Mouse (Mus musculus) limb, embryonic 11.5 days (tissue): ENCODE data around the gene Chmp3. TPM values are rescaled to one million over a fixed set of nuclear protein-coding genes. Genes with fewer than 3 reads are reported as not detected.

Source experiments
- ATAC-seq: fragments of 200-750 bp; cut with Nextera tagmentation; 2 replicates; pipeline ENCODE4 v1.8.0; 2017; ENCODE audit warnings: low read depth; ENCODE audit not compliant: insufficient number of reproducible peaks, low FRiP score, low TSS enrichment
- DNase-seq: peaks from one replicate; pipeline ENCODE4 v3.0.0-alpha.2; 2015; ENCODE audit warnings: low spot score
- H3K27ac ChIP-seq: fragments of 300-500 bp; sonication (generic); replicated peaks from 2 replicates; pipeline ENCODE4 v1.5.1; 2014; ENCODE audit warnings: low read depth, mild to moderate bottlenecking, low read length
- H3K27me3 ChIP-seq: fragments of 300-500 bp; sonication (generic); 2 replicates; pipeline ENCODE4 v1.6.1; 2014; ENCODE audit warnings: mild to moderate bottlenecking, low read length, mixed read lengths; ENCODE audit not compliant: control insufficient read depth, insufficient read depth
- H3K36me3 ChIP-seq: fragments of 300-500 bp; sonication (generic); 2 replicates; pipeline ENCODE4 v1.6.1; 2014; ENCODE audit warnings: mild to moderate bottlenecking, low read length, moderate library complexity, mixed read lengths; ENCODE audit not compliant: control insufficient read depth, insufficient read depth
- H3K4me1 ChIP-seq: fragments of 300-500 bp; sonication (generic); 2 replicates; pipeline ENCODE4 v1.6.1; 2014; ENCODE audit warnings: low read length, mixed read lengths; ENCODE audit not compliant: control insufficient read depth, insufficient read depth
- H3K4me2 ChIP-seq: fragments of 300-500 bp; sonication (generic); 2 replicates; pipeline ENCODE4 v1.6.1; 2014; ENCODE audit warnings: low read depth, mild to moderate bottlenecking, moderate library complexity; ENCODE audit not compliant: severe bottlenecking
- H3K4me3 ChIP-seq: fragments of 300-500 bp; sonication (generic); 2 replicates; pipeline ENCODE4 v1.5.1; 2014; ENCODE audit warnings: low read depth, low read length
- H3K9ac ChIP-seq: fragments of 300-500 bp; sonication (generic); 2 replicates; pipeline ENCODE4 v1.6.1; 2014; ENCODE audit warnings: mild to moderate bottlenecking, low read length
- H3K9me3 ChIP-seq: fragments of 300-500 bp; sonication (generic); 2 replicates; pipeline ENCODE4 v1.6.1; 2016; ENCODE audit warnings: low read length; ENCODE audit not compliant: control insufficient read depth
- WGBS: fragments of 180-500 bp; shearing (Covaris S2); extraction: QIAGEN DNeasy Blood & Tissue Kit; methylation state at CpG from one replicate; pipeline ENCODE4 v1.1.7; 2014; 5-methylcytosine and 5-hydroxymethylcytosine counted together
- polyA plus RNA-seq: library from polyadenylated mRNA; unstranded; fragments of >200 nt; fragmentation: Nextera tagmentation; extraction: Ambion mirVana; gene quantifications from 2 replicates; pipeline ENCODE4 v1.2.1, GENCODE M21; 2014

Gene Chmp3
- polyA plus RNA-seq, 1 experiment from 2014 or later = 52.8 TPM

- ATAC-seq (no peak), DNase-seq (no peak)
- H3K4me3 ChIP-seq = no peak overlapping the region
- no peak overlapping the region for H3K4me2 ChIP-seq
- H3K27ac ChIP-seq = no peak overlapping the region
- 30% methylated on average over 3 of the region's 3 CpGs for WGBS
- H3K9ac ChIP-seq = no peak overlapping the region
- no peaks in the 10 kb centered on the region for H3K27me3 ChIP-seq
- no peaks in the 10 kb centered on the region for H3K9me3 ChIP-seq
- no peaks in the 10 kb centered on the region for H3K4me1 ChIP-seq
- no peaks in the 10 kb centered on the region for H3K36me3 ChIP-seq
These were observed 18.0 kb upstream of the Chmp3 start for GRCm38 (mm10) chr6:71525556-71525955.

GRCm38 (mm10) chr6:71527056-71527455, 16.5 kb upstream of the Chmp3 start:
- no peak for ATAC-seq
- Histone ChIP-seq H3K4me2 (no peak overlapping the region), H3K9ac (no peak overlapping the region), H3K9me3 (no peaks in the 10 kb centered on the region), H3K4me3 (no peak overlapping the region), H3K27me3 (no peaks in the 10 kb centered on the region), H3K27ac (no peak overlapping the region), H3K36me3 (no peaks in the 10 kb centered on the region), H3K4me1 (no peaks in the 10 kb centered on the region)
- WGBS = 89% methylated on average over 10 of the region's 10 CpGs
- DNase-seq = no peak

GRCm38 (mm10) chr6:71527826-71528225, 15.8 kb upstream of the Chmp3 start:
- no peak for DNase-seq
- Histone ChIP-seq H3K4me2 (no peak overlapping the region), H3K4me3 (no peak overlapping the region), H3K27me3 (no peaks in the 10 kb centered on the region), H3K27ac (no peak overlapping the region), H3K4me1 (no peaks in the 10 kb centered on the region), H3K9ac (no peak overlapping the region), H3K36me3 (no peaks in the 10 kb centered on the region), H3K9me3 (no peaks in the 10 kb centered on the region)
- WGBS = 89% methylated on average over 9 of the region's 9 CpGs
- ATAC-seq = no peak

GRCm38 (mm10) chr6:71530176-71530575, 13.4 kb upstream of the Chmp3 start:
- 78% methylated on average over 8 of the region's 8 CpGs for WGBS
- no peak for DNase-seq
- no peak for ATAC-seq

GRCm38 (mm10) chr6:71537286-71537685, 6.3 kb upstream of the Chmp3 start:
- Histone ChIP-seq H3K4me1 (no peaks in the 10 kb centered on the region), H3K27me3 (no peaks in the 10 kb centered on the region), H3K4me3 (no peak overlapping the region), H3K27ac (no peak overlapping the region), H3K4me2 (no peak overlapping the region), H3K36me3 (no peaks in the 10 kb centered on the region), H3K9ac (no peak overlapping the region), H3K9me3 (no peaks in the 10 kb centered on the region)
- no peak for DNase-seq
- ATAC-seq = no peak

More at GRCm38 (mm10) chr6:71530176-71530575, 13.4 kb upstream of the Chmp3 start:
- no peaks in the 10 kb centered on the region for H3K4me1 ChIP-seq
- H3K4me3 ChIP-seq = no peak overlapping the region
- no peaks in the 10 kb centered on the region for H3K36me3 ChIP-seq
- H3K27ac ChIP-seq = no peak overlapping the region
- H3K4me2 ChIP-seq = no peak overlapping the region
- no peak overlapping the region for H3K9ac ChIP-seq
- no peaks in the 10 kb centered on the region for H3K9me3 ChIP-seq
- no peaks in the 10 kb centered on the region for H3K27me3 ChIP-seq

- Histone ChIP-seq H3K4me1 (no peaks in the 10 kb centered on the region), H3K27me3 (no peaks in the 10 kb centered on the region), H3K4me3 (no peak overlapping the region), H3K9me3 (no peaks in the 10 kb centered on the region), H3K36me3 (0 out of 2 replicates have a peak, but pooled peaks cover 2% of the 10 kb centered on the region), H3K27ac (no peak overlapping the region), H3K9ac (no peak overlapping the region), H3K4me2 (no peak overlapping the region)
- WGBS = 87% methylated on average over 2 of the region's 2 CpGs
- no peak for ATAC-seq
- no peak for DNase-seq
These were observed 11.9 kb downstream of the Chmp3 start for GRCm38 (mm10) chr6:71555507-71555951.

- H3K4me1 ChIP-seq = no peaks in the 10 kb centered on the region
- no peak overlapping the region for H3K9ac ChIP-seq
- 90% methylated on average over 2 of the region's 2 CpGs for WGBS
- H3K27ac ChIP-seq = no peak overlapping the region
- no peak overlapping the region for H3K4me3 ChIP-seq
- H3K9me3 ChIP-seq = no peaks in the 10 kb centered on the region
- H3K36me3 ChIP-seq = 0 out of 2 replicates have a peak, but pooled peaks cover 5% of the 10 kb centered on the region
- H3K27me3 ChIP-seq = no peaks in the 10 kb centered on the region
- H3K4me2 ChIP-seq = no peak overlapping the region
- ATAC-seq (no peak), DNase-seq (no peak)
These were observed 13.2 kb downstream of the Chmp3 start for GRCm38 (mm10) chr6:71556826-71557225.

GRCm38 (mm10) chr6:71568616-71569015, 25.0 kb downstream of the Chmp3 start:
- Histone ChIP-seq H3K9ac (no peak overlapping the region), H3K27ac (no peak overlapping the region), H3K4me3 (no peak overlapping the region), H3K9me3 (no peaks in the 10 kb centered on the region), H3K36me3 (no peaks in the 10 kb centered on the region; the same call in 1 of the 2 replicates), H3K27me3 (no peaks in the 10 kb centered on the region), H3K4me1 (no peaks in the 10 kb centered on the region), H3K4me2 (no peak overlapping the region)
- ATAC-seq (no peak), DNase-seq (no peak)
- WGBS = 85% methylated on average over 3 of the region's 3 CpGs

- no peak overlapping the region for H3K27ac ChIP-seq
- no peak overlapping the region for H3K9ac ChIP-seq
- no peak overlapping the region for H3K4me3 ChIP-seq
- 69% methylated on average over 2 of the region's 2 CpGs for WGBS
- H3K27me3 ChIP-seq = no peaks in the 10 kb centered on the region
- no peaks in the 10 kb centered on the region for H3K4me1 ChIP-seq
- ATAC-seq (no peak), DNase-seq (no peak)
- no peaks in the 10 kb centered on the region; the same call in 1 of the 2 replicates for H3K36me3 ChIP-seq
- H3K4me2 ChIP-seq = no peak overlapping the region
- H3K9me3 ChIP-seq = no peaks in the 10 kb centered on the region
These were observed 25.4 kb downstream of the Chmp3 start for GRCm38 (mm10) chr6:71569025-71569424.
